Mouse (Mus musculus) left cerebral cortex, postnatal 36 days (tissue): ENCODE measurements around the gene 6030468B19Rik. TPM values are rescaled to one million over a fixed set of nuclear protein-coding genes. Genes with fewer than 3 reads are reported as not detected.
"Not testable (repeated sequence)": the region's sequence is repeated elsewhere in the genome, so short reads cannot be mapped to it uniquely, and the experiment has no call there.

Source experiments
- DNase-seq, 2 experiments: peaks; one replicate each; pipeline ENCODE4 v3.0.0; 2021 to 2022; ENCODE audit warnings: low spot score in 2 of 2, mixed read lengths in 1 of 2
- intact Hi-C: fragments of 180-260 bp; cut with DNase I; formaldehyde crosslinking; loops from one replicate; pipeline ENCODE4 v1.15.1; 2025
- total RNA-seq, 2 experiments: library from RNA; stranded (reverse); gene quantifications; 2 replicates each; pipeline ENCODE4 v1.2.3; 2021

Gene 6030468B19Rik
- total RNA-seq, 2 experiments from 2014 or later = not detected

- intact Hi-C loops = loop anchor here (2.0 to 10.0 kb wide), 4 partner anchors 116 to 589 kb away; no protein-coding TSS in a partner anchor
- DNase-seq = no peak
These were observed 26.0 kb downstream of the 6030468B19Rik start for GRCm38 (mm10) chr11:117823411-117823810.

GRCm38 (mm10) chr11:117824060-117824969 lies 26.9 kb downstream of the 6030468B19Rik start:
- DNase-seq = peak; percentile 77 to 81
- intact Hi-C loops = loop anchor here (5.0 to 10.0 kb wide), 3 partner anchors 117 to 590 kb away; no protein-coding TSS in a partner anchor

DNA sequence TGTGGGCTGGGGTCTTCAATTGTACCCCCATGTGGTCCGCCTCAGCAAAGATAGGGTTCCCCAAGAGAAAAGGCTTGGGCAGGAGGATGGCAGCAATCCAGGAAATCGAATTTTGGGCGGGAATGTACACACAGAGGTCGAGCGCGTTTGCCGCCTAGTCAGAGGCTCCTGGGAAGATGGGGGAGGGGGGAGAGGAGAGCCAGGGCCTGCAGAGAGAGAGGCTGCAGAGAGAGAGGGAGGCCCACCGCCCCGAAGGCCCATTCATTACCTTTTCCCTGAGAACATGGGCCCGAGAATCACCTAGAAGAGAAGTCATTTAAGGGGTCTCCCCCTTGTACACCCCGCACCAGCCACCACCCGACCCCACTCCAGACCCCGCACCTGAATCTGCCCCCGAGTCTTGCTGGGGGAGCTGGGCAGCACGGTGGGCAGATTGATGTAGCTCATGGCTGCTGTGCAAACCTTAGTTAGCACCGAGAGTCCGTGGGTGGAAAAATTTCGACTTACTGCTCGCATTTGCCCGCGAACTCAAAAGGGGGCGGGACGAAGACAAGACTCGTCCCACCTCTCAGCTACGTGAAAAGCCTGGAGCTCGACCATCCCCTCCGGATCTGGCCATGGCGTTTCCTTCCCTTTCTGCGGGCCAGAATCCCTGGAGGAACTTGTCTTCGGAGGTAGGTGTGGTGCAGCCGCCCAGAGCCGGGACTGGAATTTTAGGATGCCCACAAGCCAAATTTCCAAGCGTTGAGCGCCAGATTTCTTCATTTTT lies 28.1 kb downstream of the 6030468B19Rik start, which contains the start of the genes Afmid and Tk1:
TSS of gene Afmid (plus strand) at position 592 of the 769 bp plus-strand sequence.
TSS of gene Tk1 (minus strand) at position 760 of the 769 bp plus-strand sequence.
- intact Hi-C loops = loop anchor here (5.0 to 10.0 kb wide), 2 partner anchors 33 to 591 kb away; no protein-coding TSS in a partner anchor
- DNase-seq = peak; percentile 47 to 49

DNA sequence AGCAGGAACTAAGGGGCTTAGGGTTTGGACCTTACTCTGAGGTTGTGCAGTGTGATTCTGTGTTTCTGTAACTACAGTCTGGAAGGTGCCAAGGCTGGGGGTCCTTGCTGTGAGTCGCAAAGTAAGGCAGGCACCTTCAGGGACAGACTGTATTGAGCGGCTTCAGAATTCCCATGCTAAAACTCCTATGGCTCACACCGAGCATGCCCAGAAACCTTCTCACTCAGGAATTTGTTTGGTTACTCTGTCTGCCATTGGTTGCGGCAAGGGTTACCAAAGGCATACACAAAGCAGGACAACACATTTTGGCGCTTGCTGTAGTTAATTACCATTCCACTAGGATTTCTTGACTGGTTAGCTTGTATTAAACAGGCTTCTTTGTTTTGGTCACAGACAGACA lies 28.7 kb downstream of the 6030468B19Rik start:
- intact Hi-C loops = loop anchor here (5.0 to 10.0 kb wide), 2 partner anchors 34 to 591 kb away; no protein-coding TSS in a partner anchor

DNA sequence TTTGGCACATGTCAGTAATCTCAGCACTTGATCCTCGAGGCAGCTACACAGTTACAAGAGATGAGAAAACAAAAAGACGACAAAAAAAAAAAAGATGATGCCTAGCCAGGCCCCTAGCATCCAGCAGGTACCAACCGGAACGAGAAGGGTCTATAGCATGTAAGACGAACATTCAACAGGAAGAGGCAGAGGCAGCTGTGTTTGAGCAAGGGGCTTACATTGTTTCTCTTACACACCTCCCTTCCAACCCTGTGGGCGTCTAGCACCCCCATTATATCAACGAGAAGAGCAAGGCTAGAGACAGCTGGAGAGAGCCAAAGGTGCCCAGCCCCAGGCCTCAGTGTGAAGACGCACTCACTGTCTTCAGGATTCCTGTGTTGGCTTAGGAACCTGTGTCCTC lies 29.5 kb downstream of the 6030468B19Rik start:
- DNase-seq = no peak
- intact Hi-C loops = loop anchor here (5.0 to 10.0 kb wide), 2 partner anchors 35 to 592 kb away; no protein-coding TSS in a partner anchor

More for the DNA sequence above, 28.7 kb downstream of the 6030468B19Rik start:
- no peak for DNase-seq

DNA sequence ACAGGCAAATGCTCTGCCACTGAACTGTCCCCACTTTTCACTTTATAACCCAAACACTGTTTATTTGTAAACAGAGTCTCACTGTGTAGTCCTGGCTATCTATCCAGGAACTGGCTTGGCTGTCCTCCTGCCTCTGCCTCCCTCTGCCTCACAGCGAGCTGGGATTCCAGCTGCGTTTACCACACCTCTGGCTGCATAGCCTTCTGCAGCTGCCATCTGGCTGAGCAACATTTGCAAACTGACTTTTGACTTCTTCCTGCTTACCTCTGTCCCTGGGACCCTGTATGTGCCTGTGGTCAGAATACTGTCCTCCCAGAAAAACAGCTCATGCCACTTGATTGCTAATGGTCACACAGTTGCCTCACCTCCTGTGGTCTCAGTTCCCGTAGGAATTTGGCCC lies 29.9 kb downstream of the 6030468B19Rik start:
- no peak for DNase-seq
- intact Hi-C loops = loop anchor here (5.0 to 10.0 kb wide), 2 partner anchors 35 to 593 kb away; no protein-coding TSS in a partner anchor

GRCm38 (mm10) chr11:117828149-117828887 lies 30.9 kb downstream of the 6030468B19Rik start:
- intact Hi-C loops = loop anchor here (5.0 to 10.0 kb wide), 2 partner anchors 36 to 594 kb away; no protein-coding TSS in a partner anchor

DNA sequence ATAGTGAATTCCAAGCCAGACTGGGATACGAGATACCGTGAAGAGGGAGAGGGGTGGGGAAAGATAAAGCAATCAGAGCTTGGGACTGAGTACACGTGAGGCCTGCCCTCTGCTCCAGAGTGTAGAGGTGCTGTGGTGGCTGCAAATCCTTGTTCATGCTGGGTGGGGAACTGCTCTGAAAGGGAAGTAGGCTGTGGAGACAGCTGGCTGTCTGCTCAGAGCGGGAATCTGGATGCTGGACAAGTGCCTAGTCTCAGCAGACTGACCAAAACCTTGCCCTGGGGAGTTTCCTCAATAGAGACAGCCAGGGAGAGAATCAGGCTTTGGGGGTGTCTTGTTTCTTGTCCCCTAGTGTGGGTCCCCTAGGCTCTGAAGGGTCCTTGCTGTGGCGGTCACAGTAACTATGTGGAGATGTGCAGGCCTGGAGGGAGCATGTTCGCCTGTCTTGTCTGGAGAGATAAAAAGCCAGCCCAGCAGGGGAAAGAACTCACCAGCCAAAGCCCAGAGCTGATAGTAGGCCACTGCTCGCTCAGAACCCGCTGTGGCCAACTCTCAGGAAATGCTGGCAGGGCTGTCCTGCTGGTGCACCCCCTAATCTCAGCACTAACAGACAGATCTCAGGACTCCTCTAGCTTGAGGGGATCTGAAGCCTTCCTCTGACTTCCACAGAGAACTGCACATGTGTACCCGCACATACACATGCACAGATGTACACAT lies 31.6 kb downstream of the 6030468B19Rik start:
- intact Hi-C loops = loop anchor here (5.0 to 10.0 kb wide), 2 partner anchors 37 to 594 kb away; no protein-coding TSS in a partner anchor
- no peak for DNase-seq

More at GRCm38 (mm10) chr11:117828149-117828887, 30.9 kb downstream of the 6030468B19Rik start:
- DNase-seq = no peak

DNA sequence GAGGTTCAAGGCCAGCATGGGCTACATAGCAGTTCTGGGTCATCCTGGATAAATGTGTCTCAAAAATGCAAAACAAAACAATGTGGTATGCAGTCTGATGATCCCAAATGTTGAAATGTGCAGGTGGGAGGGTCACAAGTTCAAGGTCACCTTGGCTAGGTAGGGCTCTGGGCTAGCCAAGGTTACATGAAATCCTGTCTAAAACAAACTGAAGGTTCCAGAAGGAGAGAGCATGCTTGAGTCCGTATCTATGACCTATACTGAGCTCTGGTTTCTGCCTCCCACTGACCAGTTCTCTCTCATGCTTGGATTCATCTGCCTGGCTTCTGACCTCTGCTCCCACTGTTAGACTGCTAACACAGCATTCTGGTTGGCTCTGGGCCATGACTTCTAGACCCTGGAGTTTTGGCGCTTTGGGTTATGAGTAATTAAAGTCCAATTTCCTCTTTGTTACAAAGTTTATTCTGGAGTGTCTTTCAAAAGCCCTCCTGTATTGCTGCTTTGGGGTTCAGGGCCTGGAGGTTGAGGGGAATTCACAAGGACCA lies 32.3 kb downstream of the 6030468B19Rik start:
- DNase-seq = no peak
- intact Hi-C loops = loop anchor here (5.0 to 10.0 kb wide), 2 partner anchors 37 to 595 kb away; no protein-coding TSS in a partner anchor

DNA sequence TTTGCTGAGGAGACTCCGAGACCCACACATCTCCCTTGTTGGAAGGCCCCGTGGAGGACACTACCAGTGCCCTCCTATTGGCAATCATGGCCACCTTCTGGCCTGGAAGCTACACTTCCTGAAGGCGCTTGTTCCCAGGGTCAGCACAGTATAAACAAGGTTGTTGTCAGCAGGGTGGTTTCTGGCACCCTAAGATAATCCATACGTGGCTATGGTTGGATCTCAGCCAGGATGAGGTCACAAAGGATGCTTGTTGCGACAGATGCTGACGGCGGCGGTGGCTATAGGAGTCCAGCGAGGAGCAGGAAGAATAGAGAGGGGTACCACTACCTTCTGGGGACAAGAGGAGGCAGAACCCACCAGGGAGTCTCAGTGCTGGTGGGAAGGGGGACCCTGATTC lies 32.9 kb downstream of the 6030468B19Rik start:
- intact Hi-C loops = no loop called here
- no peak for DNase-seq

GRCm38 (mm10) chr11:117832086-117832969 lies 34.9 kb downstream of the 6030468B19Rik start:
- intact Hi-C loops = no loop called here
- peak; percentile 59 to 68 for DNase-seq

DNA sequence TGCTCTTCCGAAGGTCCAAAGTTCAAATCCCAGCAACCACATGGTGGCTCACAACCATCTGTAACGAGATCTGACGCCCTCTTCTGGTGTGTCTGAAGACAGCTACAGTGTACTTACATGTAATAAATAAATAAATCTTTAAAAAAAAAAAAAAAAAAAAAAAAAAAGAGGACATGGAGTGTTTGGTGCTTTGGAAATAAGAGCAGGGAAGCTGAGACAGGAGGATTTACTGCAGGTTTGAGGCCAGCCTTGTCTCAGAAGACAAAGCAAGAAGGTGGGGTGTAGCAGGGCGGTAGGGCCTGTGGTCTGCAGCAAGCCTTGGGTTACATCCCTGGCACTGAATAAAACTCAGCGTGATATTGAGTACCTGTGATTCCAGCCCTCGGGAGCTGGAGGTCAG lies 36.0 kb downstream of the 6030468B19Rik start:
- DNase-seq, intact Hi-C loops: not testable (repeated sequence)

GRCm38 (mm10) chr11:117834086-117834485 lies 36.6 kb downstream of the 6030468B19Rik start:
- intact Hi-C loops = no loop called here

DNA sequence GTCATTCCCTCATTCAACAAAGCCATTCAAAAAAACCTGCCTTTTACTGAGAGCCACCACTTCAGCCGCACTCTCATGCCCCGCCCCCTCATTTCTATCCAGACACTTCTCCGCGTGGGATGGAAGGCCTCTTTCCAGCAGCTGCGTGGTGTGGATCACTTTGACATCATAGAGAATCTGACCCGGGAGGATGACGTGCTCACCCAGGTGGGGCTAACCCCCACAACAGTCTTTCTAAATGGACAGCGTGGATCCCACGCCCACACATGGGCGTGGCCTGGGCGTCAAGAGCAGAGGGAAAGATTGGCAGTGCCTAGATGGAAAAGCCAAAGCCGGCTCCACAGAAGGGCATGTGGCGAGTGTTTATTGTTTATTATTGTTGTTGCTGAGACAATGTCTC lies 38.8 kb downstream of the 6030468B19Rik start:
- intact Hi-C loops = no loop called here
- DNase-seq = peak; percentile 55 to 58

More at GRCm38 (mm10) chr11:117834086-117834485, 36.6 kb downstream of the 6030468B19Rik start:
- no peak for DNase-seq

- intact Hi-C loops = no loop called here
- no peak for DNase-seq
These were observed 41.1 kb downstream of the 6030468B19Rik start for GRCm38 (mm10) chr11:117838572-117838971.

DNA sequence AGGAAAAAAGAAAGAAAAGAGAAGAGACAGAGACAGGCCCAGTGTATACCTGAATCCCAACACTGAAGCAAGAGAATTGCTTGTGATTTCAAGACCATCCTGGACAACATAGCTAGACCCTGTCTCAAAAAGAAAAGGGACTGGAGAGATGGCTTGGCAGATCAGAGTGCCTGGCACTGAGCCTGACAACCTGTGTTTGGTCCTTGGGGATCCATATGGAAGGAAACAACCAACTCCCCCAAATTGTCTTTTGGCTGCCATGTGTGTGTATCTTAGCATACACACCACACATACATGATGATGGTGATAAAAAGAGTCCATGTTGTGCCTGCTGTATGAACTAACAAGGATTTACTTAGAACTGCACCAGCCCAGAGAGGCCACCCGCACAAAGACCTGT lies 41.6 kb downstream of the 6030468B19Rik start:
- no peak for DNase-seq
- intact Hi-C loops = no loop called here

GRCm38 (mm10) chr11:117840910-117841309 lies 43.5 kb downstream of the 6030468B19Rik start:
- intact Hi-C loops = no loop called here

More at GRCm38 (mm10) chr11:117840910-117841309, 43.5 kb downstream of the 6030468B19Rik start:
- no peak for DNase-seq
